Mouse (Mus musculus) liver, embryonic 14.5 days (tissue): ENCODE measurements around the gene Eaf1.
A peak's percentile ranks its signal among the peaks of the same experiment; 100 is the strongest.
"Not testable (repeated sequence)": the region's sequence is repeated elsewhere in the genome, so short reads cannot be mapped to it uniquely, and the experiment has no call there.

Source experiments
- CTCF ChIP-seq: IDR thresholded peaks from 2 replicates; pipeline ENCODE4 v1.5.1; 2016; ENCODE audit warnings: antibody characterized with exemption, low read depth, control low read depth
- EP300 ChIP-seq: IDR thresholded peaks from 2 replicates; pipeline ENCODE4 v1.6.1; 2016; ENCODE audit warnings: antibody characterized with exemption, low read depth

DNA sequence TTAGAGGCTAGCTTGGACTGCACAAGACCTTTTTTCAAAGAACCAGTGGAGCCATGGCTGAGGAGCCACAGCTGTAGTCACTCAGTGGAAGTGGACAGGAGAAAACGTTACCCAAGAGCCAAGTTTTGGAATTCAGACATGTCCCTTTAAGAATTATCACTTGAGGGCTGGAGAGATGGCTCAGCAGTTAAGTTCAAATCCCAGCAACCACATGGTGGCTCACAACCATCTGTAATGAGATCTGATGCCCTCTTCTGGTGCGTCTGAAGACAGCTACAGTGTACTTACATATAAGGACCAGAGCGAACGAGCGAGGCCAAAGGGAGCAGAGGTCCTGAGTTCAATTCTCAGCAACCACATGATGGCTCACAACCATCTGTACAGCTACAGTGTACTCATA lies 32.0 kb upstream of the Eaf1 start:
- peak; percentile 29 for TF ChIP-seq CTCF
- not testable (repeated sequence) for TF ChIP-seq EP300
